Mouse (Mus musculus): ENCODE measurements at regions not wholly inside any gene's neighbourhood (a gene's known extent, or its start where the extent isn't known, plus 50 kb on each side); places are given as distances from the start of the nearest gene placed in this dataset.

DNA sequence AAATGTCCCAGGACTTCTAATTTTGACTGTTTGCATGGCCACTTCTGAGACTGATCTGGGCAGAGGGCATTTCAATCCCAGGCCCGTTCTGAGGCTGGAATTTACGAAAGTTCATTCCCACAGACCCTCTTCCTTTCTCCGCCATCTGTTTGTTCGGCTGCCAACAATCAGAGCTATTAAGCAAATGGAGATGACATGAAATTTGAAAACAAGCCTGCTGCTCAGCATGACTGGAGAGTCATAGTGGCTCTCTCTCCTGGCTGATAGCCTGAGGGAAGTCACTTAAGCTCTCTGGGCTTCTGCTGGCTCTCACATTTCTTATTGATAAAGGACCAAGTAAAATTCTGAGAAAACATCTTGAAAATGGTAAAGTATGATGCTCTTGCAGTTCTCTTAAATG, 85.9 kb downstream of the Otud1 start:
- Histone ChIP-seq H3K9me3 (ENCODE audit: control insufficient read depth, low read length) (no peaks in the 10 kb centered on the region), H3K4me3 (ENCODE audit: low read depth, low read length) (no peak overlapping the region), H3K4me1 (replicated peaks; ENCODE audit: control insufficient read depth, insufficient read depth, low read length) (no peaks in the 10 kb centered on the region), H3K27ac (ENCODE audit: low read depth, low read length) (no peak overlapping the region), H3K4me2 (replicated peaks; ENCODE audit: low read depth, low read length) (no peak overlapping the region), H3K9ac (ENCODE audit: low read depth, low read length) (no peak overlapping the region), H3K27me3 (ENCODE audit: control insufficient read depth, insufficient read depth, low read length) (no peaks in the 10 kb centered on the region), H3K36me3 (ENCODE audit: control insufficient read depth, insufficient read depth, low read length) (no peaks in the 10 kb centered on the region)
- DNase-seq (ENCODE audit: low spot score) (no peak), ATAC-seq (ENCODE audit: low FRiP score) (no peak)
- 76% methylated on average over 4 of the region's 4 CpGs for WGBS

DNA sequence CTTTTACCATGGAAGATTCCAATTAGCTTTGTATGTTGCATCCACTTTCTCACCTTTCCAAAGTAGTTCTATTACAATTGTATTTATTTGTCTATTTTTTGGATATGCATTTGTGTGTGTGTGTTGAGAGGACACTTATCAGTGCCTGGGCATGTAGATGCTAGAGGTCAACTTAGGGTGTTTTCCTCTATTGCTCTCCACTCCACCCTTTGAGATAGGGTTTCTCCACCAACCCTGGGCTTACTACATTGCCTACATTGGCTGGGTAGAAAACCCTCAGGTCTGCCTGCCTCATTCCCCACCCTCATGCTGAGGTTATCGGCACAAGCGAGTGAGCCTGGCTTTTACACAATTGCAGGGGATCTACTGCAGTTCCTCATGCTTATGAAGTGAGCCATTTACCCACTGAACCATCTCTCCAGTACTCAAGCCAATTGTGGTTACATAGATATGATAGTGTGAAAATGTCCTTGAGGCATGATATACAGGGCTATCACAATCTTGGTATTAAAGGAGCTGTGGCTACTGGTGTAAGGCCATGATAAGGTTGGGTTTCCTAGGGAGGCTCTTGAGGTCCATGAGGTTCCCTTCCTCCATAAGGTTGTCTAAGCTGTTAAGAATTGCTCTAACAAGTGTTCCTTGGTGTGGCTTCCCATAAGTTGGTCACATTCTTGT, 87.6 kb downstream of the Otud1 start:
- H3K4me1 ChIP-seq (replicated peaks; ENCODE audit: control insufficient read depth, insufficient read depth, low read length): no peaks in the 10 kb centered on the region
- H3K4me2 ChIP-seq (replicated peaks; ENCODE audit: low read depth, low read length): no peak overlapping the region
- no peaks in the 10 kb centered on the region for H3K36me3 ChIP-seq (ENCODE audit: control insufficient read depth, insufficient read depth, low read length)
- no peak overlapping the region for H3K4me3 ChIP-seq (ENCODE audit: low read depth, low read length)
- H3K27ac ChIP-seq (ENCODE audit: low read depth, low read length): no peak overlapping the region
- ATAC-seq (ENCODE audit: low FRiP score) (no peak), DNase-seq (ENCODE audit: low spot score) (no peak)
- no peaks in the 10 kb centered on the region for H3K9me3 ChIP-seq (ENCODE audit: control insufficient read depth, low read length)
- 97% methylated on average over 2 of the region's 2 CpGs for WGBS
- H3K27me3 ChIP-seq (ENCODE audit: control insufficient read depth, insufficient read depth, low read length): no peaks in the 10 kb centered on the region
- H3K9ac ChIP-seq (ENCODE audit: low read depth, low read length): no peak overlapping the region

DNA sequence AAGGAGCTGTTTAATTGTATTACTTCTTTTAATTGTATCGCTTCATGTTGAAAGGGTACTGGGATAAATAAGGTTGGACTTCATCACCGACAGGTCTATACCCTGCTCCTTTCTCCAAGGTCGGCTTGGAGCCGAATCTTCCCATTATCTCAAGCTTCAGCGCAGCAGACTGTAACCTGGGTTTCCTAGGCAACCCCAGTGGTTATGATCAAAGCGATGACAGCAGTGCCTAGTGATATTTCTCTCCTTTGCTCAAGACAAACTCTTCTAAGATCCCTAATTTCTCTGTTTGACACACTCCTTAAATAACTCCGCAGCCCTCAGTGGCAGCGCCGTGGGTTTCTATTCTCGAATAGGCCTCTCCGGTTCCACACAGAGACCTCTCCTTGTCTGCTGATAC, 95.2 kb downstream of the Otud1 start:
- Histone ChIP-seq H3K4me2 (replicated peaks; ENCODE audit: low read depth, low read length) (no peak overlapping the region), H3K27ac (ENCODE audit: low read depth, low read length) (no peak overlapping the region), H3K4me1 (replicated peaks; ENCODE audit: control insufficient read depth, insufficient read depth, low read length) (no peaks in the 10 kb centered on the region), H3K4me3 (ENCODE audit: low read depth, low read length) (no peak overlapping the region), H3K36me3 (ENCODE audit: control insufficient read depth, insufficient read depth, low read length) (no peaks in the 10 kb centered on the region), H3K27me3 (ENCODE audit: control insufficient read depth, insufficient read depth, low read length) (no peaks in the 10 kb centered on the region), H3K9ac (ENCODE audit: low read depth, low read length) (no peak overlapping the region), H3K9me3 (ENCODE audit: control insufficient read depth, low read length) (no peaks in the 10 kb centered on the region)
- DNase-seq (ENCODE audit: low spot score) (no peak), ATAC-seq (ENCODE audit: low FRiP score) (no peak)
- WGBS: 92% methylated on average over 11 of the region's 11 CpGs

DNA sequence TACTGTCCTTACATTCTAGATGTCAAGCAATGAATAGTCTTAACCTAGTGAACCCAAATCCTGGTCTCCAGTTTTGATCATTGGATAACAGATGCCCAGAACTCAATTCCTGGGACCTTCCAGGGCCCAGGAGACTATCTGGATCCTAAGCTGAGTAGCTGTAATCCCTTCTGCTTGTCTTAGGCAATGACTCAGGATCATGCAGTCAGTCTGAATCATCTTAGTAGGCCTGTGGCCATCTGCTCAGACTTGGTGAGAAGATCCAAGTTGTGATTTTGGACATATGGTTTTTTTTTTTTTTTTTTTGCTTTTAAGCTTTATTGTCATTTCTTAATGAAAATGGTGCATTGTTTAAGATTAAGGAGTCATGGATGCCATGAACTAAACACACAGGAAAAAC, 95.9 kb downstream of the Otud1 start:
- no peaks in the 10 kb centered on the region for H3K27me3 ChIP-seq (ENCODE audit: control insufficient read depth, insufficient read depth, low read length)
- H3K27ac ChIP-seq (ENCODE audit: low read depth, low read length): no peak overlapping the region
- H3K4me1 ChIP-seq (replicated peaks; ENCODE audit: control insufficient read depth, insufficient read depth, low read length): no peaks in the 10 kb centered on the region
- H3K9ac ChIP-seq (ENCODE audit: low read depth, low read length): no peak overlapping the region
- no peaks in the 10 kb centered on the region for H3K36me3 ChIP-seq (ENCODE audit: control insufficient read depth, insufficient read depth, low read length)
- H3K4me3 ChIP-seq (ENCODE audit: low read depth, low read length): no peak overlapping the region
- DNase-seq (ENCODE audit: low spot score) (no peak), ATAC-seq (ENCODE audit: low FRiP score) (no peak)
- no peak overlapping the region for H3K4me2 ChIP-seq (replicated peaks; ENCODE audit: low read depth, low read length)
- H3K9me3 ChIP-seq (ENCODE audit: control insufficient read depth, low read length): no peaks in the 10 kb centered on the region

DNA sequence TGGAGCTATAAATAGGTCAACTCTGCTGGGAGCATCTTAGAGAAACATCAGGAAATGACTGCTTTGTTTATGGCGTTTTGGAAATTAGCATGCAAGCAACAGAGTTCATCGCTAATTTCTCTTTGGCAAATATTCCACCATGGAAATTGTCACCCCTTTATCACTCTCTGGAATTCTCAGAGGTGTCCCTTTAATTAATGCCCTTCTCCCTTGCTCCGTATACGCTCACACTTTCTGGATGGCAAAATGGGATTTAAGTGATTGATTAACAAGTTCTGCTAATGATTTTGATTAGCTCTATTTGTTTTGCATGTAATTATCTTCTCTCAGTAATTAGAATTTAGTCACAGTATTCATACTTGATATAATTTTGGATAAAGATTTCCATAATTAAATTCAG, 100.4 kb downstream of the Otud1 start:
- H3K4me2 ChIP-seq (replicated peaks; ENCODE audit: low read depth, low read length): no peak overlapping the region
- no peak overlapping the region for H3K27ac ChIP-seq (ENCODE audit: low read depth, low read length)
- no peak overlapping the region for H3K9ac ChIP-seq (ENCODE audit: low read depth, low read length)
- 93% methylated on average over 4 of the region's 4 CpGs for WGBS
- H3K4me1 ChIP-seq (replicated peaks; ENCODE audit: control insufficient read depth, insufficient read depth, low read length): no peaks in the 10 kb centered on the region
- H3K4me3 ChIP-seq (ENCODE audit: low read depth, low read length): no peak overlapping the region
- DNase-seq (ENCODE audit: low spot score): no peak
- no peak for ATAC-seq (ENCODE audit: low FRiP score)
- H3K27me3 ChIP-seq (ENCODE audit: control insufficient read depth, insufficient read depth, low read length): no peaks in the 10 kb centered on the region
- H3K36me3 ChIP-seq (ENCODE audit: control insufficient read depth, insufficient read depth, low read length): no peaks in the 10 kb centered on the region
- H3K9me3 ChIP-seq (ENCODE audit: control insufficient read depth, low read length): no peaks in the 10 kb centered on the region

DNA sequence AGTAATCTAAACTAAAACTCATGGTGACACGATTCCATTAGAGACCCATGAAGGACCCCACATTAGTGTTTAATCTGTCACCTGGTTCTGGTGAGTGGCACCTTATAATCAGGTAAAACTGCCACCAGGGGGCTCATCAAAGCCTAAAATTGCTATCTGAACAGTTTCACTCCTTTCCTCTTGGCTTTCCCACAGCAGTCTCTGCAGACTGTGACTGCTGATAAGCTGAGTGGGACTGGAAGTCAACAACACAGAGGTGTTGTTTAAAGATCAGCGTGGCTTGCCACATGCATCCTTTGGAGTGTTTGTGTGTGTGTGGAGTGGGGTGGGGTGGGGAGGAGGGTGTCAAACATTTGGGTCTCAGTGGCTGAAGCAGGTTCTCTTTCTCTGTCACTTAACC, 101.6 kb downstream of the Otud1 start:
- no peak overlapping the region for H3K4me2 ChIP-seq (replicated peaks; ENCODE audit: low read depth, low read length)
- H3K4me3 ChIP-seq (ENCODE audit: low read depth, low read length): no peak overlapping the region
- H3K4me1 ChIP-seq (replicated peaks; ENCODE audit: control insufficient read depth, insufficient read depth, low read length): no peaks in the 10 kb centered on the region
- no peak overlapping the region for H3K27ac ChIP-seq (ENCODE audit: low read depth, low read length)
- H3K36me3 ChIP-seq (ENCODE audit: control insufficient read depth, insufficient read depth, low read length): no peaks in the 10 kb centered on the region
- H3K27me3 ChIP-seq (ENCODE audit: control insufficient read depth, insufficient read depth, low read length): no peaks in the 10 kb centered on the region
- ATAC-seq (ENCODE audit: low FRiP score) (no peak), DNase-seq (ENCODE audit: low spot score) (no peak)
- no peaks in the 10 kb centered on the region for H3K9me3 ChIP-seq (ENCODE audit: control insufficient read depth, low read length)
- no peak overlapping the region for H3K9ac ChIP-seq (ENCODE audit: low read depth, low read length)
- WGBS: 56% methylated on average over 2 of the region's 2 CpGs

DNA sequence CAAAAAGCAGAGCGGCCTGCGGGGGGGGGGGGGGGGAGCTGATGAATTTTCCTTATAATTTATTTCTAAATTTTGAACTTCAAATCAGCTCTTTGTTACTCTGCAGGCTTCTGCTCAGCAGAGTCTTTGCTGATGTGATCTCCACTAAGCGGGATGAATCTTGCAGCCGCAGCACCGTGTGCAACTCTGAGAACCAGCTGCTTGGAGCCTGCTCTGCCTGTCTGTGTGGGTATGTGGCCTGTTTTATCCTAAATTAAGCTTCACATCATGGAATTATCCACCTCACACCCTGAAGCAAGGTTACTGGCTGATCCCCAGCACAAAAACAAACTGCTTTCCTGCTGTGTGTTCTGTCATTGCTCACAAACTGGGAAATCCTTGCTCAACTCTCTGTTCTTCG, 102.0 kb downstream of the Otud1 start:
- ATAC-seq (ENCODE audit: low FRiP score) (no peak), DNase-seq (ENCODE audit: low spot score) (no peak)
- H3K27me3 ChIP-seq (ENCODE audit: control insufficient read depth, insufficient read depth, low read length): no peaks in the 10 kb centered on the region
- 86% methylated on average over 5 of the region's 6 CpGs for WGBS
- H3K27ac ChIP-seq (ENCODE audit: low read depth, low read length): no peak overlapping the region
- H3K36me3 ChIP-seq (ENCODE audit: control insufficient read depth, insufficient read depth, low read length): no peaks in the 10 kb centered on the region
- no peaks in the 10 kb centered on the region for H3K4me1 ChIP-seq (replicated peaks; ENCODE audit: control insufficient read depth, insufficient read depth, low read length)
- no peaks in the 10 kb centered on the region for H3K9me3 ChIP-seq (ENCODE audit: control insufficient read depth, low read length)
- no peak overlapping the region for H3K4me3 ChIP-seq (ENCODE audit: low read depth, low read length)
- no peak overlapping the region for H3K9ac ChIP-seq (ENCODE audit: low read depth, low read length)
- no peak overlapping the region for H3K4me2 ChIP-seq (replicated peaks; ENCODE audit: low read depth, low read length)

DNA sequence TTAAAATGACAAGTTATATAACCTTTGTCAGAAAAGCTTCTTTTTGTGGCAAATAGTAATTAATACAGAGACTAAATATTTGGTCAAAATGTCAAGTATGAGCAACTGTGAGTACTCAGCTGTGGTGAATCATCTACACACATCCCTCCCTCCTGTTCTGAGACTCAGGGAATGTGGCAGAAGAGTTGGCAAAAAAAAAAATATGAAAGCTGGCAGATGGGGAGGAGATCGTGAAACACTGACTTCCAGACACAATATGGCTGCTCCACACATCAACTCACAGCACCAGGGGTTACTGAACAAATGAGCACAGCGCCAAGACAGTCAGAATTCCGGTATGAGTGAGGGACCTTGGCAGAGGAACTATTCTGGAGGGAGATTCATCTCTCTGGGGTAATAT, 105.4 kb downstream of the Otud1 start:
- H3K4me1 ChIP-seq (replicated peaks; ENCODE audit: control insufficient read depth, insufficient read depth, low read length): no peaks in the 10 kb centered on the region

DNA sequence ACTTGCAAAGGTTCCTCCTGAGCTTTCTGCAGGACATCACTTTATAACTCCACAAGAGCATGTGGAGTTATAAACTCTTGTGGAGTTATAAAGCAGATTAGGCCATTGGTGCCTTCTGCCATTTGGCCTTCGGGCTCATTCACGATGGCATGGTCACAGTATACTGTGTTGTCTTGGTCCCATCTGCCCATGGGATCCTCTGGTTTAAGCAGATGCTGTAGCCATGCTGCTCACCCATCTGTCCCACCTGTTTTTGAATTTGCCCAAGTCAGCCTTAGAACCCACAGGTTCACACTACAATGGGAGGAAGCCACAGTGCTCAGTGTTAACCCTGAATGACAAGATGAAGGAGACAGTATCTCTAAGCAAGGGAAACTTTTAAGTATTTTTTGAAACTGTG, 124.7 kb upstream of the Etl4 start:
- Histone ChIP-seq H3K36me3 (ENCODE audit: control insufficient read depth, insufficient read depth, low read length) (no peaks in the 10 kb centered on the region), H3K27ac (ENCODE audit: low read depth, low read length) (no peak overlapping the region), H3K27me3 (ENCODE audit: control insufficient read depth, insufficient read depth, low read length) (no peaks in the 10 kb centered on the region), H3K4me2 (replicated peaks; ENCODE audit: low read depth, low read length) (no peak overlapping the region), H3K4me1 (replicated peaks; ENCODE audit: control insufficient read depth, insufficient read depth, low read length) (no peaks in the 10 kb centered on the region), H3K4me3 (ENCODE audit: low read depth, low read length) (no peak overlapping the region), H3K9ac (ENCODE audit: low read depth, low read length) (no peak overlapping the region), H3K9me3 (ENCODE audit: control insufficient read depth, low read length) (no peaks in the 10 kb centered on the region)
- WGBS: 100% methylated on average over 2 of the region's 2 CpGs
- ATAC-seq (ENCODE audit: low FRiP score) (no peak), DNase-seq (ENCODE audit: low spot score) (no peak)

More for the DNA sequence above, 105.4 kb downstream of the Otud1 start:
- Histone ChIP-seq H3K27ac (ENCODE audit: low read depth, low read length) (no peak overlapping the region), H3K4me2 (replicated peaks; ENCODE audit: low read depth, low read length) (no peak overlapping the region), H3K9me3 (ENCODE audit: control insufficient read depth, low read length) (no peaks in the 10 kb centered on the region), H3K36me3 (ENCODE audit: control insufficient read depth, insufficient read depth, low read length) (no peaks in the 10 kb centered on the region), H3K9ac (ENCODE audit: low read depth, low read length) (no peak overlapping the region), H3K4me3 (ENCODE audit: low read depth, low read length) (no peak overlapping the region), H3K27me3 (ENCODE audit: control insufficient read depth, insufficient read depth, low read length) (no peaks in the 10 kb centered on the region)
- DNase-seq (ENCODE audit: low spot score) (no peak), ATAC-seq (ENCODE audit: low FRiP score) (no peak)
- 78% methylated on average over 3 of the region's 3 CpGs for WGBS
